Mouse (Mus musculus) forebrain, embryonic 13.5 days (tissue): ENCODE results near the gene Lrrc8d. TPM values are rescaled to one million over a fixed set of nuclear protein-coding genes. Genes with fewer than 3 reads are reported as not detected.

Source experiments
- ATAC-seq: fragments of 200-750 bp; cut with Nextera tagmentation; 2 replicates; pipeline ENCODE4 v1.8.0; 2017
- H3K27ac ChIP-seq: fragments of 300-500 bp; sonication (generic); 2 replicates; pipeline ENCODE4 v1.5.1; 2015; ENCODE audit warnings: inconsistent platforms, mild to moderate bottlenecking, moderate library complexity
- H3K27me3 ChIP-seq: fragments of 300-500 bp; sonication (generic); 2 replicates; pipeline ENCODE4 v1.6.1; 2015; ENCODE audit warnings: mild to moderate bottlenecking, inconsistent platforms
- H3K36me3 ChIP-seq: fragments of 300-500 bp; sonication (generic); 2 replicates; pipeline ENCODE4 v1.6.1; 2015; ENCODE audit warnings: mild to moderate bottlenecking, inconsistent platforms; ENCODE audit not compliant: poor library complexity, severe bottlenecking
- H3K4me1 ChIP-seq: fragments of 300-500 bp; sonication (generic); 2 replicates; pipeline ENCODE4 v1.6.1; 2015; ENCODE audit warnings: inconsistent platforms
- H3K4me2 ChIP-seq: fragments of 300-500 bp; sonication (generic); 2 replicates; pipeline ENCODE4 v1.6.1; 2015; ENCODE audit warnings: inconsistent platforms, mild to moderate bottlenecking, moderate library complexity
- H3K4me3 ChIP-seq: fragments of 300-500 bp; sonication (generic); 2 replicates; pipeline ENCODE4 v1.5.1; 2015; ENCODE audit warnings: mild to moderate bottlenecking, inconsistent platforms
- H3K9ac ChIP-seq: fragments of 300-500 bp; sonication (generic); 2 replicates; pipeline ENCODE4 v1.6.1; 2015; ENCODE audit warnings: mild to moderate bottlenecking, inconsistent platforms
- H3K9me3 ChIP-seq: fragments of 300-500 bp; sonication (generic); replicated peaks from 2 replicates; pipeline ENCODE4 v1.6.1; 2016; ENCODE audit warnings: inconsistent platforms
- WGBS: fragments of 180-500 bp; shearing (Covaris S2); methylation state at CpG from one replicate; pipeline ENCODE4 v1.1.7; 2015; 5-methylcytosine and 5-hydroxymethylcytosine counted together
- polyA plus RNA-seq: library from polyadenylated mRNA; unstranded; fragments of >200 nt; fragmentation: Nextera tagmentation; extraction: Ambion mirVana; gene quantifications from 2 replicates; pipeline ENCODE4 v1.2.1, GENCODE M21; 2015

Gene Lrrc8d
- polyA plus RNA-seq, 1 experiment from 2014 or later, result 27.2 TPM

GRCm38 (mm10) chr5:105832140-105832539 is 132.4 kb downstream of the Lrrc8d start:
- Histone ChIP-seq H3K9me3 (no peaks in the 10 kb centered on the region), H3K36me3 (no peaks in the 10 kb centered on the region), H3K4me2 (no peak overlapping the region), H3K9ac (no peak overlapping the region), H3K4me3 (no peak overlapping the region), H3K27me3 (no peaks in the 10 kb centered on the region), H3K27ac (no peak overlapping the region), H3K4me1 (no peaks in the 10 kb centered on the region)
- 76% methylated on average over 7 of the region's 7 CpGs for WGBS
- no peak for ATAC-seq

GRCm38 (mm10) chr5:105833923-105834322 is 134.2 kb downstream of the Lrrc8d start:
- no peak for ATAC-seq
- Histone ChIP-seq H3K9ac (no peak overlapping the region), H3K4me1 (no peaks in the 10 kb centered on the region), H3K36me3 (no peaks in the 10 kb centered on the region), H3K4me3 (no peak overlapping the region), H3K9me3 (no peaks in the 10 kb centered on the region), H3K27me3 (no peaks in the 10 kb centered on the region), H3K27ac (no peak overlapping the region), H3K4me2 (no peak overlapping the region)
- 77% methylated on average over 3 of the region's 3 CpGs for WGBS

- H3K9ac ChIP-seq, result no peak overlapping the region
- ATAC-seq, result no peak
- no peaks in the 10 kb centered on the region for H3K4me1 ChIP-seq
- 83% methylated on average over 9 of the region's 9 CpGs for WGBS
- no peak overlapping the region for H3K4me3 ChIP-seq
- no peaks in the 10 kb centered on the region for H3K36me3 ChIP-seq
- H3K27me3 ChIP-seq, result no peaks in the 10 kb centered on the region
- no peaks in the 10 kb centered on the region for H3K9me3 ChIP-seq
- no peak overlapping the region for H3K4me2 ChIP-seq
- no peak overlapping the region for H3K27ac ChIP-seq
Observed at GRCm38 (mm10) chr5:105836006-105836405, 136.2 kb downstream of the Lrrc8d start.

- H3K36me3 ChIP-seq, result no peaks in the 10 kb centered on the region
- no peak overlapping the region for H3K4me3 ChIP-seq
- no peaks in the 10 kb centered on the region for H3K9me3 ChIP-seq
- H3K4me2 ChIP-seq, result no peak overlapping the region
- no peaks in the 10 kb centered on the region for H3K27me3 ChIP-seq
- WGBS, result 76% methylated on average over 13 of the region's 13 CpGs
- H3K4me1 ChIP-seq, result no peaks in the 10 kb centered on the region
- H3K9ac ChIP-seq, result no peak overlapping the region
- H3K27ac ChIP-seq, result no peak overlapping the region
- no peak for ATAC-seq
Observed at GRCm38 (mm10) chr5:105839740-105840310, 140.1 kb downstream of the Lrrc8d start.

- no peaks in the 10 kb centered on the region for H3K27me3 ChIP-seq
- H3K9ac ChIP-seq, result no peak overlapping the region
- no peak overlapping the region for H3K27ac ChIP-seq
- ATAC-seq, result no peak
- H3K9me3 ChIP-seq, result no peaks in the 10 kb centered on the region
- no peaks in the 10 kb centered on the region for H3K36me3 ChIP-seq
- WGBS, result 88% methylated on average over 10 of the region's 10 CpGs
- no peak overlapping the region for H3K4me3 ChIP-seq
- H3K4me1 ChIP-seq, result peaks cover 1% of the 10 kb centered on the region; the same call in 1 of the 2 replicates
- H3K4me2 ChIP-seq, result no peak overlapping the region
Observed at GRCm38 (mm10) chr5:105844044-105844753, 144.4 kb downstream of the Lrrc8d start.

GRCm38 (mm10) chr5:105845041-105845440 is 145.3 kb downstream of the Lrrc8d start:
- Histone ChIP-seq H3K4me3 (no peak overlapping the region), H3K27me3 (no peaks in the 10 kb centered on the region), H3K36me3 (no peaks in the 10 kb centered on the region), H3K27ac (no peak overlapping the region), H3K9ac (no peak overlapping the region), H3K4me2 (no peak overlapping the region), H3K4me1 (peaks cover 7% of the 10 kb centered on the region; the same call in 1 of the 2 replicates), H3K9me3 (no peaks in the 10 kb centered on the region)
- 95% methylated on average over 2 of the region's 2 CpGs for WGBS
- ATAC-seq, result no peak

GRCm38 (mm10) chr5:105847726-105848125 is 148.0 kb downstream of the Lrrc8d start:
- H3K9ac ChIP-seq, result no peak overlapping the region
- H3K4me1 ChIP-seq, result peaks cover 7% of the 10 kb centered on the region; the same call in 1 of the 2 replicates
- H3K36me3 ChIP-seq, result no peaks in the 10 kb centered on the region
- H3K27me3 ChIP-seq, result no peaks in the 10 kb centered on the region
- no peak overlapping the region for H3K4me2 ChIP-seq
- no peak for ATAC-seq
- H3K9me3 ChIP-seq, result no peaks in the 10 kb centered on the region
- no peak overlapping the region for H3K4me3 ChIP-seq
- H3K27ac ChIP-seq, result no peak overlapping the region
- 88% methylated on average over 8 of the region's 8 CpGs for WGBS

- no peak overlapping the region for H3K27ac ChIP-seq
- no peaks in the 10 kb centered on the region for H3K27me3 ChIP-seq
- no peak overlapping the region for H3K4me3 ChIP-seq
- H3K9me3 ChIP-seq, result no peaks in the 10 kb centered on the region
- H3K4me1 ChIP-seq, result peaks cover 7% of the 10 kb centered on the region; the same call in 1 of the 2 replicates
- WGBS, result 81% methylated on average over 4 of the region's 4 CpGs
- no peak for ATAC-seq
- no peaks in the 10 kb centered on the region for H3K36me3 ChIP-seq
- H3K9ac ChIP-seq, result no peak overlapping the region
- H3K4me2 ChIP-seq, result no peak overlapping the region
Observed at GRCm38 (mm10) chr5:105849222-105849621, 149.5 kb downstream of the Lrrc8d start.

- H3K4me3 ChIP-seq, result no peak overlapping the region
- ATAC-seq, result no peak
- H3K4me2 ChIP-seq, result no peak overlapping the region
- no peaks in the 10 kb centered on the region for H3K27me3 ChIP-seq
- H3K4me1 ChIP-seq, result peaks cover 7% of the 10 kb centered on the region; the same call in 1 of the 2 replicates
- H3K27ac ChIP-seq, result no peak overlapping the region
- WGBS, result 55% methylated on average over 3 of the region's 3 CpGs
- no peaks in the 10 kb centered on the region for H3K9me3 ChIP-seq
- H3K9ac ChIP-seq, result no peak overlapping the region
- no peaks in the 10 kb centered on the region for H3K36me3 ChIP-seq
Observed at GRCm38 (mm10) chr5:105849643-105850042, 149.9 kb downstream of the Lrrc8d start.

- H3K9ac ChIP-seq, result no peak overlapping the region
- peaks cover 7% of the 10 kb centered on the region; the same call in 1 of the 2 replicates for H3K4me1 ChIP-seq
- H3K27me3 ChIP-seq, result no peaks in the 10 kb centered on the region
- no peak overlapping the region for H3K4me2 ChIP-seq
- no peak overlapping the region for H3K27ac ChIP-seq
- no peaks in the 10 kb centered on the region for H3K9me3 ChIP-seq
- H3K4me3 ChIP-seq, result no peak overlapping the region
- ATAC-seq, result no peak
- 88% methylated on average over 9 of the region's 9 CpGs for WGBS
- H3K36me3 ChIP-seq, result no peaks in the 10 kb centered on the region
Observed at GRCm38 (mm10) chr5:105853271-105853670, 153.5 kb downstream of the Lrrc8d start.

- Histone ChIP-seq H3K36me3 (no peaks in the 10 kb centered on the region), H3K4me3 (no peak overlapping the region), H3K4me1 (peaks cover 4% of the 10 kb centered on the region; the same call in 1 of the 2 replicates), H3K27ac (no peak overlapping the region), H3K9ac (no peak overlapping the region), H3K4me2 (no peak overlapping the region), H3K9me3 (no peaks in the 10 kb centered on the region), H3K27me3 (no peaks in the 10 kb centered on the region)
- ATAC-seq, result no peak
- 93% methylated on average over 5 of the region's 5 CpGs for WGBS
Observed at GRCm38 (mm10) chr5:105857486-105857885, 157.7 kb downstream of the Lrrc8d start.

GRCm38 (mm10) chr5:105858754-105859694 is 159.3 kb downstream of the Lrrc8d start:
- Histone ChIP-seq H3K9ac (no peak overlapping the region), H3K4me2 (no peak overlapping the region), H3K9me3 (no peaks in the 10 kb centered on the region), H3K4me1 (peaks cover 4% of the 10 kb centered on the region; the same call in 1 of the 2 replicates), H3K27me3 (no peaks in the 10 kb centered on the region), H3K27ac (peak overlapping the region; percentile 5; the same call in 1 of the 2 replicates), H3K36me3 (no peaks in the 10 kb centered on the region), H3K4me3 (no peak overlapping the region)
- WGBS, result 79% methylated on average over 8 of the region's 8 CpGs
- no peak for ATAC-seq
